In genomic region chr10:121641272-121642053, GRCm38 (mm10) we compare ENCODE assay signal across 8 mouse cellular contexts. TPM values are rescaled to one million over a fixed set of nuclear protein-coding genes. Genes with fewer than 3 reads are reported as not detected.
DNase-seq lines count a peak whose midpoint lies in the region; ATAC-seq and TF ChIP-seq lines count a peak whose summit lies in the region.

TSS of gene D930020B18Rik (plus strand) at chr10:121641588.

- no peaks in the 10 kb centered on the region for H3K36me3 ChIP-seq in ES-E14 (ENCODE audit: control insufficient read depth, insufficient read depth, low read length, poor library complexity, severe bottlenecking)
- H3K36me3 ChIP-seq in embryonic facial prominence, embryonic 10.5 days (replicated peaks), result no peaks in the 10 kb centered on the region
- H3K36me3 ChIP-seq in hindbrain, embryonic 15.5 days, result no peaks in the 10 kb centered on the region
- no peaks in the 10 kb centered on the region for H3K36me3 ChIP-seq in liver, embryonic 16.5 days (ENCODE audit: control insufficient read depth, insufficient read depth)
- no peaks in the 10 kb centered on the region for H3K36me3 ChIP-seq in neural tube, embryonic 13.5 days

- no peak for DNase-seq in frontal cortex, adult 2 months (ENCODE audit: extremely low spot score in 1 of 2, low spot score in 1 of 2)
- DNase-seq in ES-E14 (ENCODE audit: low read depth, low spot score), result peak; percentile 67
- DNase-seq in embryonic facial prominence, embryonic 10.5 days (ENCODE audit: low spot score), result peak; percentile 82
- no peak for DNase-seq in ovary, postnatal 14 days (ENCODE audit: low spot score)

- under 1% methylated on average over 69 of the region's 69 CpGs for WGBS in embryonic facial prominence, embryonic 10.5 days
- under 1% methylated on average over 63 of the region's 69 CpGs for WGBS in hindbrain, embryonic 15.5 days
- under 1% methylated on average over 69 of the region's 69 CpGs for WGBS in liver, embryonic 16.5 days (ENCODE audit: insufficient replicate concordance)
- under 1% methylated on average over 69 of the region's 69 CpGs for WGBS in neural tube, embryonic 13.5 days

- H3K9ac ChIP-seq in ES-E14 (ENCODE audit: insufficient read depth, low read depth, low read length, poor library complexity, severe bottlenecking), result peak within 1 kb of the TSS; percentile 64
- H3K9ac ChIP-seq in hindbrain, embryonic 15.5 days, result peak within 1 kb of the TSS; percentile 44
- H3K9ac ChIP-seq in liver, embryonic 16.5 days (ENCODE audit: low read depth, low read length), result peak within 1 kb of the TSS; percentile 22; the same call in 1 of the 2 replicates
- peak within 1 kb of the TSS; percentile 59 for H3K9ac ChIP-seq in neural tube, embryonic 13.5 days

- H3K4me2 ChIP-seq in hindbrain, embryonic 15.5 days, result peak within 1 kb of the TSS; percentile 99
- peak within 1 kb of the TSS; percentile 72 for H3K4me2 ChIP-seq in liver, embryonic 16.5 days (ENCODE audit: low read depth, low read length)
- H3K4me2 ChIP-seq in neural tube, embryonic 13.5 days, result peak within 1 kb of the TSS; percentile 88

- peak; percentile 73 for ATAC-seq in frontal cortex, adult (ENCODE audit: low TSS enrichment)
- peak; percentile 43; the same call in 1 of the 2 replicates for ATAC-seq in hindbrain, embryonic 15.5 days (ENCODE audit: low FRiP score, low read depth)
- ATAC-seq in liver, embryonic 16.5 days (ENCODE audit: low read depth), result peak; percentile 9; the same call in 1 of the 2 replicates
- ATAC-seq in neural tube, embryonic 13.5 days (ENCODE audit: low read depth), result no peak; the same call in 1 of the 2 replicates

- H3K27me3 ChIP-seq in embryonic facial prominence, embryonic 10.5 days (replicated peaks; ENCODE audit: low read depth, poor library complexity, severe bottlenecking), result peaks cover 54% of the 10 kb centered on the region
- H3K27me3 ChIP-seq in hindbrain, embryonic 15.5 days, result peaks cover 35% of the 10 kb centered on the region
- peaks cover 37% of the 10 kb centered on the region for H3K27me3 ChIP-seq in liver, embryonic 16.5 days (ENCODE audit: control insufficient read depth, insufficient read depth, low read depth, low read length)
- H3K27me3 ChIP-seq in neural tube, embryonic 13.5 days, result peaks cover 48% of the 10 kb centered on the region

- H3K9me3 ChIP-seq in ES-E14 (ENCODE audit: control insufficient read depth, insufficient read depth, low read depth, low read length), result no peaks in the 10 kb centered on the region
- H3K9me3 ChIP-seq in embryonic facial prominence, embryonic 10.5 days, result no peaks in the 10 kb centered on the region
- no peaks in the 10 kb centered on the region for H3K9me3 ChIP-seq in hindbrain, embryonic 15.5 days
- no peaks in the 10 kb centered on the region for H3K9me3 ChIP-seq in liver, embryonic 16.5 days (replicated peaks; ENCODE audit: control insufficient read depth, low read length)
- no peaks in the 10 kb centered on the region for H3K9me3 ChIP-seq in neural tube, embryonic 13.5 days

- no peak within 1 kb of the TSS for H3K27ac ChIP-seq in ES-E14 (ENCODE audit: insufficient read depth, low read depth, low read length, poor library complexity, severe bottlenecking)
- H3K27ac ChIP-seq in embryonic facial prominence, embryonic 10.5 days (replicated peaks), result peak within 1 kb of the TSS; percentile 74
- no peak within 1 kb of the TSS for H3K27ac ChIP-seq in hindbrain, embryonic 15.5 days (replicated peaks)
- H3K27ac ChIP-seq in liver, embryonic 16.5 days (ENCODE audit: low read length), result no peak within 1 kb of the TSS
- H3K27ac ChIP-seq in neural tube, embryonic 13.5 days (replicated peaks), result no peak within 1 kb of the TSS

- peaks cover 0 to 6% of the 10 kb centered on the region in 2 experiments; a peak in 1 of 4 replicates for H3K4me1 ChIP-seq in ES-E14 (ENCODE audit: control insufficient read depth in 2 of 2, insufficient read depth in 2 of 2, low read length in 2 of 2, poor library complexity in 1 of 2)
- peaks cover 20% of the 10 kb centered on the region for H3K4me1 ChIP-seq in embryonic facial prominence, embryonic 10.5 days
- peaks cover 20% of the 10 kb centered on the region for H3K4me1 ChIP-seq in hindbrain, embryonic 15.5 days (replicated peaks)
- H3K4me1 ChIP-seq in liver, embryonic 16.5 days (ENCODE audit: control insufficient read depth, low read depth, low read length), result no peaks in the 10 kb centered on the region; the same call in 1 of the 2 replicates
- H3K4me1 ChIP-seq in neural tube, embryonic 13.5 days (replicated peaks), result peaks cover 19% of the 10 kb centered on the region

- H3K4me3 ChIP-seq in ES-E14 (ENCODE audit: insufficient read depth in 1 of 2, low read depth in 1 of 2, low read length in 2 of 2, poor library complexity in 1 of 2, severe bottlenecking in 1 of 2), result peak within 1 kb of the TSS; percentile 74 to 77
- H3K4me3 ChIP-seq in embryonic facial prominence, embryonic 10.5 days, result peak within 1 kb of the TSS; percentile 71
- H3K4me3 ChIP-seq in hindbrain, embryonic 15.5 days, result peak within 1 kb of the TSS; percentile 50
- peak within 1 kb of the TSS; percentile 56 for H3K4me3 ChIP-seq in liver, embryonic 16.5 days (ENCODE audit: low read depth, low read length)
- H3K4me3 ChIP-seq in neural tube, embryonic 13.5 days, result peak within 1 kb of the TSS; percentile 47

- in situ Hi-C loops in ES-E14 (cut with MboI; ENCODE audit: low sequenced_read_pairs in 2 of 2, unreplicated experiment in 2 of 2), result no loop called here

TF ChIP-seq in ES-E14, 5 proteins besides CTCF, POLR2A, EP300 and RAD21:
- TF ChIP-seq ZC3H11A (IDR thresholded peaks at IDR 0.05; ENCODE audit: borderline replicate concordance, low read depth, low read length) (no peak), ZNF384 (IDR thresholded peaks at IDR 0.05; ENCODE audit: low read depth, low read length) (no peak), MAFK (IDR thresholded peaks at IDR 0.05; ENCODE audit: insufficient read depth, low read depth, low read length) (no peak), HCFC1 (IDR thresholded peaks at IDR 0.05; ENCODE audit: borderline replicate concordance, insufficient read depth, low read length) (peak; percentile 20; the same call in 1 of the 2 replicates)

RNA-seq across cellular contexts. Expression of gene D930020B18Rik, which starts in this region (rescaled TPM):
- polyA plus RNA-seq in frontal cortex, adult 2 months (2012; rRNA removed), result 0.61 and 0.72 TPM in 2 replicates
- 0.13 and 0.21 TPM in 2 replicates for total RNA-seq in ES-E14 (2012; rRNA removed)
- 0.23 and 0.67 TPM in 2 replicates for polyA plus RNA-seq in embryonic facial prominence, embryonic 10.5 days (2016; fragmentation: Nextera tagmentation; extraction: Ambion mirVana)
- polyA plus RNA-seq in hindbrain, embryonic 15.5 days (2015; fragmentation: Nextera tagmentation; extraction: Ambion mirVana), result 0.21 and 0.24 TPM in 2 replicates
- 0.04 TPM in 1 of 2 replicates, not detected in the other for polyA plus RNA-seq in liver, embryonic 16.5 days (2015; fragmentation: Nextera tagmentation; extraction: Ambion mirVana)
- polyA plus RNA-seq in neural tube, embryonic 13.5 days (2015; fragmentation: Nextera tagmentation; extraction: Ambion mirVana), result 0.20 TPM in 1 of 2 replicates, not detected in the other

Comparison
In these comparisons a context has a peak if more than half of its experiments do, and no peak if none do; other contexts are left out.
1. Peak in DNase-seq, H3K4me3 ChIP-seq and H3K9ac ChIP-seq in ES-E14; RNA of the gene not detected or under 1 TPM.
2. Peak in DNase-seq, H3K4me3 ChIP-seq and H3K27ac ChIP-seq in embryonic facial prominence, embryonic 10.5 days; RNA of the gene not detected or under 1 TPM.
3. Peak in ATAC-seq, H3K4me3 ChIP-seq, H3K9ac ChIP-seq and H3K4me2 ChIP-seq in hindbrain, embryonic 15.5 days; RNA of the gene not detected or under 1 TPM.
4. Peak in ATAC-seq, H3K4me3 ChIP-seq, H3K9ac ChIP-seq and H3K4me2 ChIP-seq in liver, embryonic 16.5 days; RNA of the gene not detected or under 1 TPM.